Mouse (Mus musculus) megakaryocyte, embryonic 14.5 days (primary cell): Measurements from ENCODE around the gene Rnf130.

Source experiments
- FLI1 ChIP-seq: IDR thresholded peaks from 2 replicates; pipeline ENCODE4 v1.6.1; 2012; ENCODE audit warnings: low read length, inconsistent platforms, mixed read lengths
- GATA1 ChIP-seq: IDR thresholded peaks from 3 replicates; pipeline ENCODE4 v1.6.1; 2012; ENCODE audit warnings: mixed read lengths, low read length, inconsistent platforms, borderline replicate concordance

DNA sequence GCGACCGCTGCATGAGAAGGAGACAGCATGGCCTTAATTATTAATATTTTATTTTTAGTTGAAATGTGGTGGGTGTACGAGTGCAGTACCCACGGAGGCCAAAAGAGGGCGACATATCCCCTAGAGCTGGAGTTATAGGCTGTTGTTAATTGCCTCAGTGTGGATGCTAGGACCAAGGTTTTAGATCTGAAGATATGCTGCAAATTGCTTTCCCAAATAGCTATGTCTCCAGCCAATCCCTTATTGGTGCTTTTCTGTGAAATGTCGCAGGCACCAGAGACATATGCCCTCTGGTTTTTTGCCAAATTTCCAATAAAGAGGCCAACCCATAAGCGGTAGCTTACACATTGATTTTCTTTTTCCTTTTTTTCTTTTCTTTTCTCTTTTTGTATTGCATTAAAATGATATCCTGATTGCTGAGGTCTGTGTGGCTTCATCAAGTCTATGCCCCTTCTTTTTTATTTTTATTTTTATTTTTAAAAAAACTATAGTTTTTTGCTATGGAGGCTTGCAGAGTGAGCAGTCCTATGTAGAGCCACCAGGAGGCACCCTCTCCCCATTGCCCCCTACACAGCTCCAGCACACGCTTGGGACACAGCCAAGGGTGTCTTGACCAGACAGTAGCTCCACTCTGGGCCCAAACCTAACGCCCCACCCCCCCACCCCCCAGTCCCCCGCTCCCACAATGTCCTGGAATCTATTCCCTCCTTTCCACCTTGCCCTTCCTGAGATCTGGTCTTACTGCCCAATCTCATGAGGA is 38.7 kb upstream of the Rnf130 start:
- TF ChIP-seq GATA1 (peak; percentile 10; the same call in 1 of the 3 replicates), FLI1 (no peak)
